Mouse (Mus musculus) lung, postnatal 0 days (tissue): ENCODE measurements around the gene Hoxb6. TPM values are rescaled to one million over a fixed set of nuclear protein-coding genes. Genes with fewer than 3 reads are reported as not detected.

Experiments used
- ATAC-seq: fragments of 200-750 bp; cut with Nextera tagmentation; 2 replicates; pipeline ENCODE4 v1.8.0; 2017; ENCODE audit warnings: moderate library complexity
- DNase-seq: peaks from one replicate; pipeline ENCODE4 v3.0.0-alpha.2; 2016; ENCODE audit warnings: low spot score
- H3K27ac ChIP-seq: fragments of 300-500 bp; sonication (generic); 2 replicates; pipeline ENCODE4 v1.5.1; 2014; ENCODE audit warnings: antibody characterized with exemption, mild to moderate bottlenecking, low read length, mixed read lengths
- H3K27me3 ChIP-seq: fragments of 300-500 bp; sonication (generic); replicated peaks from 2 replicates; pipeline ENCODE4 v1.6.1; 2014; ENCODE audit warnings: low read length, mixed read lengths; ENCODE audit not compliant: insufficient read depth
- H3K36me3 ChIP-seq: fragments of 300-500 bp; sonication (generic); 2 replicates; pipeline ENCODE4 v1.6.1; 2014; ENCODE audit warnings: low read length, mixed read lengths; ENCODE audit not compliant: insufficient read depth
- H3K4me1 ChIP-seq: fragments of 300-500 bp; sonication (generic); 2 replicates; pipeline ENCODE4 v1.6.1; 2014; ENCODE audit warnings: antibody characterized with exemption, low read depth, low read length, mixed read lengths; ENCODE audit not compliant: insufficient read depth
- H3K4me2 ChIP-seq: fragments of 300-500 bp; sonication (generic); replicated peaks from 2 replicates; pipeline ENCODE4 v1.6.1; 2014; ENCODE audit warnings: low read depth, mild to moderate bottlenecking, low read length, moderate library complexity, mixed read lengths
- H3K4me3 ChIP-seq: fragments of 300-500 bp; sonication (generic); 2 replicates; pipeline ENCODE4 v1.5.1; 2014; ENCODE audit warnings: low read depth, low read length
- H3K9ac ChIP-seq: fragments of 300-500 bp; sonication (generic); replicated peaks from 2 replicates; pipeline ENCODE4 v1.6.1; 2014; ENCODE audit warnings: low read depth, mild to moderate bottlenecking
- H3K9me3 ChIP-seq: fragments of 300-500 bp; sonication (generic); 2 replicates; pipeline ENCODE4 v1.6.1; 2016; ENCODE audit warnings: low read length, mixed read lengths
- CTCF ChIP-seq: IDR thresholded peaks from 2 replicates; pipeline ENCODE4 v1.5.1; 2016; ENCODE audit warnings: antibody characterized with exemption, mild to moderate bottlenecking
- EP300 ChIP-seq: IDR thresholded peaks from 2 replicates; pipeline ENCODE4 v1.6.1; 2016; ENCODE audit warnings: antibody characterized with exemption, mild to moderate bottlenecking, control low read depth
- WGBS: fragments of 180-500 bp; shearing (Covaris S2); extraction: QIAGEN DNeasy Blood & Tissue Kit; methylation state at CpG from one replicate; pipeline ENCODE4 v1.1.7; 2014; 5-methylcytosine and 5-hydroxymethylcytosine counted together
- polyA plus RNA-seq: library from polyadenylated mRNA; unstranded; fragments of >200 nt; fragmentation: Nextera tagmentation; extraction: Ambion mirVana; gene quantifications from 2 replicates; pipeline ENCODE4 v1.2.1, GENCODE M21; 2015

Hoxb6 gene
- polyA plus RNA-seq, 1 experiment from 2014 or later = 7.4 TPM

GRCm38 (mm10) chr11:96267021-96267920 is 25.0 kb upstream of the Hoxb6 start:
- H3K4me1 ChIP-seq = peaks cover 10% of the 10 kb centered on the region; the same call in 1 of the 2 replicates
- DNase-seq (no peak), ATAC-seq (no peak)
- no peaks in the 10 kb centered on the region for H3K36me3 ChIP-seq
- no peak overlapping the region for H3K9ac ChIP-seq
- no peaks in the 10 kb centered on the region for H3K9me3 ChIP-seq
- TF ChIP-seq CTCF (no peak), EP300 (no peak)
- H3K27me3 ChIP-seq = peaks cover 91% of the 10 kb centered on the region
- H3K27ac ChIP-seq = no peak overlapping the region
- 26% methylated on average over 7 of the region's 7 CpGs for WGBS
- no peak overlapping the region for H3K4me2 ChIP-seq
- no peak overlapping the region for H3K4me3 ChIP-seq

GRCm38 (mm10) chr11:96268031-96268745 is 24.1 kb upstream of the Hoxb6 start:
- Histone ChIP-seq H3K9me3 (no peaks in the 10 kb centered on the region), H3K4me2 (no peak overlapping the region), H3K27me3 (peaks cover 91% of the 10 kb centered on the region), H3K27ac (no peak overlapping the region), H3K36me3 (no peaks in the 10 kb centered on the region), H3K4me3 (no peak overlapping the region), H3K9ac (no peak overlapping the region), H3K4me1 (peaks cover 10% of the 10 kb centered on the region; the same call in 1 of the 2 replicates)
- TF ChIP-seq EP300 (no peak), CTCF (no peak)
- DNase-seq = no peak
- 15% methylated on average over 1 of the region's 1 CpGs for WGBS
- ATAC-seq = no peak

- Histone ChIP-seq H3K27ac (no peak overlapping the region), H3K4me3 (no peak overlapping the region), H3K9me3 (no peaks in the 10 kb centered on the region), H3K9ac (no peak overlapping the region), H3K4me2 (no peak overlapping the region), H3K4me1 (peaks cover 10% of the 10 kb centered on the region; the same call in 1 of the 2 replicates), H3K36me3 (no peaks in the 10 kb centered on the region), H3K27me3 (peaks cover 93% of the 10 kb centered on the region)
- TF ChIP-seq EP300 = no peak
- TF ChIP-seq CTCF = no peak
- ATAC-seq = no peak
- WGBS = 2% methylated on average over 19 of the region's 19 CpGs
- peak; percentile 29 for DNase-seq
Observed at GRCm38 (mm10) chr11:96269869-96270268, 22.4 kb upstream of the Hoxb6 start.

- H3K4me3 ChIP-seq = peak within 1 kb of the TSS; percentile 32
- no peak for TF ChIP-seq CTCF
- TF ChIP-seq EP300 = no peak
- no peaks in the 10 kb centered on the region for H3K9me3 ChIP-seq
- no peak within 1 kb of the TSS for H3K9ac ChIP-seq
- peak within 1 kb of the TSS; percentile 50 for H3K4me2 ChIP-seq
- no peaks in the 10 kb centered on the region for H3K36me3 ChIP-seq
- H3K27ac ChIP-seq = no peak within 1 kb of the TSS
- WGBS = under 1% methylated on average over 34 of the region's 40 CpGs
- ATAC-seq (peak; percentile 37; the same call in 1 of the 2 replicates), DNase-seq (peak; percentile 29)
- peaks cover 97% of the 10 kb centered on the region for H3K27me3 ChIP-seq
- peaks cover 10% of the 10 kb centered on the region; the same call in 1 of the 2 replicates for H3K4me1 ChIP-seq
Observed at GRCm38 (mm10) chr11:96270996-96271540, 21.2 kb upstream of the Hoxb6 start, which contains the start of gene Hoxb9. Gene Hoxb9, plus strand, starts transcription at chr11:96271457.

- WGBS = under 1% methylated on average over 50 of the region's 52 CpGs
- DNase-seq = peak; percentile 36
- ATAC-seq = peak; percentile 52
- Histone ChIP-seq H3K9ac (no peak overlapping the region), H3K36me3 (no peaks in the 10 kb centered on the region), H3K27me3 (peaks cover 97% of the 10 kb centered on the region), H3K9me3 (no peaks in the 10 kb centered on the region), H3K4me2 (peak overlapping the region; percentile 50), H3K4me3 (peak overlapping the region; percentile 32), H3K4me1 (peaks cover 10% of the 10 kb centered on the region; the same call in 1 of the 2 replicates), H3K27ac (no peak overlapping the region)
- TF ChIP-seq EP300 (no peak), CTCF (no peak)
Observed at GRCm38 (mm10) chr11:96271541-96272011, 20.7 kb upstream of the Hoxb6 start.
